Mouse (Mus musculus) lung, postnatal 4 days (tissue): ENCODE results near the gene Cryl1.

Experiments
- DNase-seq, 2 experiments: peaks; one replicate each; pipeline ENCODE4 v3.0.0; 2021

The Cryl1 gene

GRCm38 (mm10) chr14:57316662-57317600, 81.4 kb downstream of the Cryl1 start:
- no peak for DNase-seq

DNA sequence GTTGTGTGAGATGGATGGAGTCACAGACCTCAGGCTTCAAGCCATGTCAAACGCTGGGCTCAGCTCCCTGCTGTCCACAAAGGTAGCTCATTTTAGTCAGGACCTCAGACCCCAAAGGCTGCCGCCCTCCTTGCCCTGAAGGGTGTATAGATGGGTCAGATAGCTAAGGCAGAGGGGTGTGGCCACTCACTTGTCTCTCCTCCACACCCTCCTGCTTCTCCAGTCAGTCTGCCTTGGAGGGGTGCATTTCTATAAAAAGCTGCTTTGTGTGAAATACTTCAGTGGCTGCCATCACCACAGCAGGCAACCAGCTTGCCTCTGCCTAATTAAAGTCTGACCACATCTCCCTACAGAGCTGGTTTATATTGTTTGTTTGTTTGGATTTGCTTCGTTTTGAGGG, 82.4 kb downstream of the Cryl1 start:
- DNase-seq = no peak

GRCm38 (mm10) chr14:57315551-57315950, 82.8 kb downstream of the Cryl1 start:
- DNase-seq = no peak

GRCm38 (mm10) chr14:57301600-57302230, 96.6 kb downstream of the Cryl1 start:
- no peak for DNase-seq

DNA sequence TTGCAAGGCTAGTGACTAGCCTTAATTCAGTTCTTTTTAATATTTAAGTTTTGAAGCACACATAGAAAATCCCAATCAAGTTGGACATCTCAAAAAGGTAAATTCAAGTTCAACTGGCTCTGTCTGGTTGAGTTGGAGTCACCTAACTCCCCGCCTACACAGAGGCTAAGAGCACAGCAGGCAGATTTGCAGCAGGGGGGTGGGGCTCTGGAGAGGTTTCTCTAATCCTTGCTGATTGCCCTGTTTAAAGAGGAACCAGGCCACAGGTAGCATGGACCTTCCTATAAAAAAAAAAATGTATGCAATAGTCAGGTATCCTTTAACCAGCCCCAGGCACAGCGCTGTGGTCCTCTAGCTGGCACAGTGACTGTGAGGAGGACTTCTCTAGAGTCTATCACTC, 97.8 kb downstream of the Cryl1 start:
- DNase-seq = no peak

DNA sequence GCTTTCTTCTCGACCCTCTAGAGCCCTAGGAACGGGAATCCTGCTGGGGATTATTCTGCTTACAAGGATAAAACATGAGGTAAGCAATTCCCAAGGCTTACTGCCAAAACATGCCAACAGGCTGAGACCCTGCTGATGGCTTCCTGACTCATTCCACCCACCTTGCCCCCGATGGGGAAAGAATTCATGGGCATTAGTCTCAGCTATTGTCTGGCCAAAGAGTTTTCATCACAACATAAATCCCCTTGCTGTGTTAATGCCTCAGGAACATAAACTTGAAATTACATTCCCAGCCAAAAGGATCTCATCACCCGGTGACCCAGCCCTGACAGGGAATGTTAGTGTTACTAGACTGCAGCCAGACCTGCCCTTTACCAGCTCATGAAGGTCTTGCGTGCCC, 100.7 kb downstream of the Cryl1 start:
- DNase-seq = no peak

DNA sequence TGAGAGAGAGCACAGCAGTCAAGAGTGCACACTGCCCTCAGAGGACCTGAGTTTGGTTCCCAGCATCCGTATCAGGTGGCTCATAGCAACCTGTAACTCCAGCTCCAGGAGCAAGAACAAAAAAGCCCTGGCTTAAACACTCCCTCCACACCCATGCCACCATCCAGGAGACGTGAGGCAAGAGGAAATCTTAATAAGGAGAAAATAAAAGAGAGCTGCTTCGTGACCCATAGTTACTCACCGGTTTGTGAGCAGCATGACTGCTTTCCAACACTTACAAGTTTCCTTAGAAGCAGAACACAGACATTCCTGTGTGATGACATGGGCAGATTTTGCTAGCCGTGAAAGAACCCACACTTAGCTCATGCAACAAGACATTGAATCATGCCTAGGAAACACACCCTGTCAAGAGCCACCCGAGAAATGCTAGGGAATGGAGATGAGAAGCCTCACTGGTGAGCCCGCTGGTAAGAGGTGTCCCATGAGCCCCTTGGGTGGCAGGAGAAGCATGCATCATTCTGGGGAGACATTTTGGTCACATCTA, 106.9 kb downstream of the Cryl1 start:
- DNase-seq = no peak

- no peak for DNase-seq
Measured at GRCm38 (mm10) chr14:57289105-57289504, 109.2 kb downstream of the Cryl1 start.

DNA sequence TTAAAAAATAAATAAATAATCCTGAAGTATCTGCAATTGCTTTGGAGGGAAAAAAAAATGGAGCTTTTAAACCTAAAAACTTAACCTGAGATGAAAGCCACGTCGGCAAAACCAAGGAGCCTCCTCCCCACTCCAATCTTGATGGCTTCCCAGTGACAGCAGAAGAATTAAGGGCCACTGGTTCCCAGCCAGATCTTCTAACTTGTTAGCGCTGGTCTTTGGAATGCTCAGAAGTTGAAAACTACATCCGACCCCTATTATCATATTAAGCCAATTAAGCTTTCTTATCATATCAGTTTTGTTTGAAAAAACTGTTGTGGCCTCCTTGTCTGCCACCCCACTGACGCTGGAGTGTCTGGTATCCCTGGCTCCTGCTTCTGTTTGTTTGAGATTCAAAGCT, 114.5 kb downstream of the Cryl1 start:
- no peak for DNase-seq

GRCm38 (mm10) chr14:57282591-57282990, 115.7 kb downstream of the Cryl1 start:
- DNase-seq = no peak

DNA sequence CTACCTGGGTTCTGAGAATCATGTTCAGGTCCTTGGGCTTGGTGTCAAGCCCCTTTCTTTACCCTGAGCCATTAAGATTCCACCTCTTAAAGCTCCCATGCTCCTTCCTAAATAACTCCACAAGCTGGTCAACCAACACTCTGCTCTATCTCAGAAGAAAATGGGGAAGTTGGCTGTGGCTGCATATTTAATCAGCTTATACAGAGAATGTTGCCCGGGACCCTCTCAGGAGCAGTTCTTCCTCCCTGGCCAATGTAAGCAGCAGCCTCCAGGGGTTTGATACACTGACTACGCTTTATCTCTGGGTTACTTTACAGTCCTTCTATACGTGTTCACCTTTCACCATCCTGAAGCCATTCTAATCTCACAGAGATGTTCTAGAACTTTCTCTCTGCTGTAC, 117.5 kb downstream of the Cryl1 start:
- DNase-seq = no peak

DNA sequence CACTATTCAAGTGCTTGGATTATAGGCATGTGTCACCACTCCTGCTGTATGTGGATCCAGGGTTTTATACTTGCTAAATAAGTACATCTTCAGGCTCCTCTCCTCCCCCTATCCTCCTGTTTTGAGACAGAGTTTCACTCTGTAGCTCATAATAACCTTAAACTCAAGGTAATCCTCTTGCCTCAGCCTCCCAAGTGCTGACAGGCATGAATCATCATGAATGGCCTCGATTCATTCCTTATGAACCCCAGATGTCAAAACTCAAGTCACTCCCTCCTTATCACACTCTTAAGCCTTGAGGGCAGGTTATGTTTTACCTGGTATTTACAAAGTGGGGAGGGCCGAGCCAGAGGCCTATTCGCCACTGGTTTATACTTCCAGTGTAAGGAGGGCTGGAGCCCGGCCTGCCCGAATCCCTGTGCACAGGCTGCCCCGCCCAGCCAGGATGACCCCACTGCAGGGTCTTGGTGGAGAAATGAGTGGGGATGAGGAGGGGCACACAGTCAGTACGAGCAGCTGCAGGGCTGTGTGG, 121.8 kb downstream of the Cryl1 start:
- DNase-seq = no peak

GRCm38 (mm10) chr14:57272341-57272740, 126.0 kb downstream of the Cryl1 start:
- no peak for DNase-seq

DNA sequence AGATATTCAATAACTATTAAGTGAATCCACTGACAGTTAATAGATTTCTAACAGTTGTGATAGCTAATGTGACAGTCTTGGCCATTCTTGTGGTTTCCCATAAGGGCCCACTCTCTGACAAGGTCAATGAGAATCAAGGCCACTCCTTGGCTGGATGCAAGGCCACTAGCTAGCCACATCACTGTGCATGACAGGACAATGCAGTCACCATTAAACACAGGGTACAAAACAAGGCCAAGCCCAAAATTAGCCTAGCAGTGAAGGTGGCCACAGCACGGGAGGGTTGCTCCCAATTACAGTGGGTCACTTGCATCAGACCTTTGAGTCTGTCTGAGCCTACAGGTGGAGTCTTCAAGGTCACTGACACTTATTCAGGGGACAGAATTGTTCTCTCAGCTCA, 126.5 kb downstream of the Cryl1 start:
- DNase-seq = no peak

DNA sequence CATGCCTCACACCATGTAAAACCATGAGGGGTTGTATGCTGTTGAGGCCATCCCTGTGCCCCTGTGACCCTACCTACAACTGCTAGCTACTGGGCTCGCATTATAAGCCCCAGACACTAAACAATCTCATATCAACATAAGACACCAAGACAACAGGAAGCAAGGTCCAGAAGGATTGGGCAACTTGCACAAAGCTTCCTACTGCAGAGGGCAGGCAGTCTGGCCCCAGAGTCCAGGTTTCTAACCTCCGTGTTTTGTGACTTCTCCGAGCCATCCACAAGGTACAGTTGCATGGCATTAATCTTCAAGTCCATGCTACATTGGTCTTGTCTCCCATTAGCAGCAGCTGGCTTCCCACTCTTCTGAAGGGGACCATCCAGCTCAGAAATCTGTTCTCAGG, 129.4 kb downstream of the Cryl1 start:
- no peak for DNase-seq

DNA sequence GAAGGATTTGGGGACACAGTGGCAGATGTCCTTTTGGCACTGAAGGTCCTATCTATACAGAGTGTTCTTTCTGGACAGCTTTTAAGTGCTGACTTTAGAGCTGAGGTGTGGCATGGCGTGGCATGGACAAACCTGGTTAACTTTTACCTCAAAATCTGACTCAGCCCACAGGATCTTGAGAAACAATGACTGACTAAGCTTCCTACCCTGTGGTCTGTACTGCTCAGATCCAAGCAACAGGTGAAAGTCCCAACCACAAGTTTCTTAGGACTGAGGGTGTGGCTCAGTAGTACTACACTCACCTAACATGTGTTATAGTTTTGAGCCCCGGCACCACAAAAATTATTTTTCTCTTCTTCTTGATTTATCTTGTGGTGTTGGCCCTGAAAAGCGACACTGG, 130.0 kb downstream of the Cryl1 start:
- no peak for DNase-seq

- no peak for DNase-seq
Measured at GRCm38 (mm10) chr14:57263943-57264342, 134.4 kb downstream of the Cryl1 start.

GRCm38 (mm10) chr14:57259341-57259740, 139.0 kb downstream of the Cryl1 start:
- no peak for DNase-seq

GRCm38 (mm10) chr14:57248661-57249060, 149.7 kb downstream of the Cryl1 start:
- DNase-seq = no peak

DNA sequence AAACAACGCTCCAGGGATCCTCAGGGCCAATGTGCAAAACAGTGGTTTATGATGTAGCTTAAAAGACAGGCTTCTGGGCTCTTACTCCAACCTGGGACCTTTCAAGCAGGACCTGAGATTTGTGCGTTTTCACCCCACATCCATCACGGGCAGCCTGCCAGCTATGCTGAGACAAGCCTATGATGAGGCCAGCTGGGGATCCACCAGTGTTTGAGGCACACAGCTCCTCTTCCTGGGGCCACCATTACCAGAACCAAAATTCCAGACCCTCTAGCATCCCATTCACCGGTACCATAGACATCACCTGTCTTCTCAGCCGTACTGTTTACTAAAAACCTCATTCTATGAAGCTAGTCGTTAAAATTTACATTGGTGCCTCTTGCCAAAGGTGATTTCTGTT, 151.8 kb downstream of the Cryl1 start:
- DNase-seq = no peak

GRCm38 (mm10) chr14:57242978-57243377, 155.4 kb downstream of the Cryl1 start:
- DNase-seq = no peak

DNA sequence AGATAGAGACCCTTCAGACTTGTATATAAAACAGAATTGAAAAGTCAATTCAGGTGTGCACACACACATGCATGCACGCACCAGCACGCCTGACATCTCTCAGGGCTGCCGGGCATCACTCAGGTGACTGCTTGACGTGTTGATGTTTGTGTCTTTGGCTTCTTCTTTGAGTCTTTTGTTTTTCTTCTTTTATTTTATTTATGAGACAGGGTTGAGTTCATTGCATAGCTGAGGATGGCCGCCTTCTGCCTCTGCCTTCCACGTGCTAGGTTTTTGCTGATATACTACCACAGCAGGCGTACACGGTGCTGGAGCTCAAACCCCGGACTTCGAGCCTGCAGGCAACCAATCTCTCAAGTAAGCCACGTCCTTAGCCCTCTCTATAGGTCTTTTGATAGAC, 163.1 kb downstream of the Cryl1 start:
- DNase-seq = no peak

DNA sequence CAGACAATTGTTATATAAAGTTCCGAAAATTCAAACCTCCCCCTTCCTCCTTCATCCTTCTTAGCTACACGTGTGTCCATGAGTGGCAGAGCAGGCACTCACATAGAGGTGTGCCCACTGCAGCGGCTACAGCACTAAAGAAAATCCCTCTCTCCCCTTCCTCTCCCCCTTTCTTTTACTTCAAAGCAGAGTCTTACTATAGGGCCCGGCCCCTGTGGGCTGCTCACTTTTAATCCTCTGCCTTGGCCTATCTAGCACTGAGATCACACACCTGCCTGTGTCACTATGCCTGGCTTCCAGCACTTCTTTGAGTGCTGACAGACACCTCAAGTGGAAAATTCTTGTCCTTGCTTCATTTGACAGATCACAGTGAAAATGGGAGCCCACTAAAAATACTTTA, 163.6 kb downstream of the Cryl1 start:
- DNase-seq = no peak
